Mouse (Mus musculus) embryonic facial prominence, embryonic 10.5 days (tissue): ENCODE measurements around the gene Fam219b. TPM values are rescaled to one million over a fixed set of nuclear protein-coding genes. Genes with fewer than 3 reads are reported as not detected.
A peak's percentile ranks its signal among the peaks of the same experiment; 100 is the strongest.

Source experiments
- DNase-seq: peaks from one replicate; pipeline ENCODE4 v3.0.0-alpha.2; 2017; ENCODE audit warnings: low spot score
- H3K27ac ChIP-seq: fragments of 300-500 bp; sonication (generic); replicated peaks from 2 replicates; pipeline ENCODE4 v1.5.1; 2016; ENCODE audit warnings: mild to moderate bottlenecking
- H3K27me3 ChIP-seq: fragments of 300-500 bp; sonication (generic); replicated peaks from 2 replicates; pipeline ENCODE4 v1.6.1; 2016; ENCODE audit warnings: low read depth, mild to moderate bottlenecking; ENCODE audit not compliant: poor library complexity, severe bottlenecking
- H3K36me3 ChIP-seq: fragments of 300-500 bp; sonication (generic); replicated peaks from 2 replicates; pipeline ENCODE4 v1.6.1; 2016; ENCODE audit warnings: mild to moderate bottlenecking, moderate library complexity
- H3K4me1 ChIP-seq: fragments of 300-500 bp; sonication (generic); 2 replicates; pipeline ENCODE4 v1.6.1; 2016
- H3K4me3 ChIP-seq: fragments of 300-500 bp; sonication (generic); 2 replicates; pipeline ENCODE4 v1.5.1; 2016; ENCODE audit warnings: mild to moderate bottlenecking, moderate library complexity
- H3K9me3 ChIP-seq: fragments of 300-500 bp; sonication (generic); 2 replicates; pipeline ENCODE4 v1.6.1; 2016; ENCODE audit warnings: mild to moderate bottlenecking
- WGBS: fragments of 180-500 bp; shearing (Covaris S2); methylation state at CpG from one replicate; pipeline ENCODE4 v1.1.7; 2016; 5-methylcytosine and 5-hydroxymethylcytosine counted together
- polyA plus RNA-seq: library from polyadenylated mRNA; unstranded; fragments of >200 nt; fragmentation: Nextera tagmentation; extraction: Ambion mirVana; gene quantifications from 2 replicates; pipeline ENCODE4 v1.2.1, GENCODE M21; 2016

Fam219b gene
- polyA plus RNA-seq, 1 experiment from 2014 or later: 17.7 TPM

GRCm38 (mm10) chr9:57505700-57506099 lies 31.6 kb upstream of the Fam219b start:
- 12% methylated on average over 8 of the region's 8 CpGs for WGBS
- Histone ChIP-seq H3K36me3 (no peaks in the 10 kb centered on the region), H3K4me3 (no peak overlapping the region), H3K9me3 (no peaks in the 10 kb centered on the region), H3K27me3 (peaks cover 70% of the 10 kb centered on the region), H3K27ac (no peak overlapping the region), H3K4me1 (peaks cover 47% of the 10 kb centered on the region)
- peak; percentile 28 for DNase-seq

- H3K36me3 ChIP-seq: no peaks in the 10 kb centered on the region
- no peak overlapping the region for H3K4me3 ChIP-seq
- DNase-seq: no peak
- WGBS: 67% methylated on average over 2 of the region's 2 CpGs
- no peaks in the 10 kb centered on the region for H3K9me3 ChIP-seq
- peaks cover 22% of the 10 kb centered on the region for H3K27me3 ChIP-seq
- peaks cover 6% of the 10 kb centered on the region for H3K4me1 ChIP-seq
- H3K27ac ChIP-seq: no peak overlapping the region
These were observed 26.8 kb upstream of the Fam219b start for GRCm38 (mm10) chr9:57510577-57510976.

DNA sequence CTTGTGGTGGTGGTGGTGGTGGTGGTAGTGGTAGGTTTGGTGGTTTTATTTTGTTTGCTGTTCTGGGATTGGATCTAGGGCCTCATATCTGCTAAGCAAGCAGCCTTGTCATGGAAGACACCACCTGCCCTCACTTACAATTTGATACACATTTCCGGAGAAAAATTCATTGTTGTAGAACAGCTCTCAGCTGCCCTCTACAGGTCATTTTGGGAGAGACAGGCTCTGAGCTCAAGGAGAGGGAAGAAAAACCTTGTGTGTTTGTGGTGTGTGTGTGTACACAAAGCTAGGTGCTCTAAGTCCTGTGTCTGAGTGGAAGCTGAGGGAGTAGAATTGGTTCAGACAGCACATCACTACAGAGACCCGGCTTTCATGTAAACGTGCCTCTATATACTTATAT lies 20.2 kb upstream of the Fam219b start:
- no peaks in the 10 kb centered on the region for H3K36me3 ChIP-seq
- DNase-seq: peak; percentile 69
- WGBS: 12% methylated on average over 3 of the region's 3 CpGs
- H3K4me3 ChIP-seq: no peak overlapping the region
- no peak overlapping the region for H3K27ac ChIP-seq
- H3K27me3 ChIP-seq: no peaks in the 10 kb centered on the region
- peaks cover 8% of the 10 kb centered on the region for H3K4me1 ChIP-seq
- no peaks in the 10 kb centered on the region for H3K9me3 ChIP-seq

GRCm38 (mm10) chr9:57520375-57521055 lies 16.8 kb upstream of the Fam219b start:
- Histone ChIP-seq H3K4me1 (peaks cover 17% of the 10 kb centered on the region), H3K4me3 (peak overlapping the region; percentile 100), H3K36me3 (no peaks in the 10 kb centered on the region), H3K9me3 (no peaks in the 10 kb centered on the region), H3K27me3 (no peaks in the 10 kb centered on the region), H3K27ac (peak overlapping the region; percentile 96)
- WGBS: 25% methylated on average over 16 of the region's 16 CpGs
- no peak for DNase-seq

DNA sequence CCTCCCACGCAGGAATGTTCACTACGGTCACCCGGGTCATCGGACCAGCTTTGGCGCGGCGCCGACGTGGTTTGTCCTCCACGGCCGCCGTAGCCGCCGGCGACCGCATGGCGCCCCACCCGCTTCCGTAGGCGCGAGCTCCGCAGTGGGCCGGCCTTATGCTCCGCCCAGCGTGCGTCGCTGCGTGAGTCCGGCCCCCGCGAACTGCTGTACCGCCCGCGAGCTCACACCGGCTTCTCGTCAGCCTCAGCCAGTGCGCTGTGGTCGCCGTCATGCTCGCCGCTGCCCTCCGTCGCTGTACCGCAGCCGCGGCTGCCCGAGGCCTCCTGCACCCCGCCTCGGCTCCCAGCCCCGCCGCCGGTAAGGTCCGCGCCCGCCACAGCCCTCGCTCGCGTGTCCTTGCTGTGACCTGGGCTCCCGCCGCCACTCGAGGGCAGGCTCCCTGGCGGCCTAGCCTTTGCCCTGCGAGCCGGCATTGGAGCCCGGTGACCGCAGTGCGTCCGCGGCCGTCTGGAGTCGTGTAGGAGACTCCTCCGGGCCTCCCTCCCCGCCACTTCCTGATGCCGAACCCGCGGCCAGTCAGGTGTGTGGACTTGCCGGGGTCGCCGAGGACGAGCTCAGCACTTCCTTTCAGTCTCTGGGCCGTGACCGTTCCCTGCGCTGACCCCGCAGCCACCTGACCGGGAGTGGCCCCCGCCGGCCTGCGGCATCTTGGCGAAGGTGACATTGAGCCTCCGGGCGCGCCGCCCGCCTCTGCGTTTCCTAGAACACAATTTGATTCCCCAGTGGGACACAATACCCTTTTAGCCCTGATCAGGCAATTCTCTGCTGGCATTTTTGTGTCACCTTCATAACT lies 16.0 kb upstream of the Fam219b start, which contains the start of gene Cox5a:
Gene Cox5a (plus strand): TSS at position 219 of the 856 bp plus-strand sequence.
- H3K4me1 ChIP-seq: peaks cover 17% of the 10 kb centered on the region
- WGBS: under 1% methylated on average over 95 of the region's 95 CpGs

DNA sequence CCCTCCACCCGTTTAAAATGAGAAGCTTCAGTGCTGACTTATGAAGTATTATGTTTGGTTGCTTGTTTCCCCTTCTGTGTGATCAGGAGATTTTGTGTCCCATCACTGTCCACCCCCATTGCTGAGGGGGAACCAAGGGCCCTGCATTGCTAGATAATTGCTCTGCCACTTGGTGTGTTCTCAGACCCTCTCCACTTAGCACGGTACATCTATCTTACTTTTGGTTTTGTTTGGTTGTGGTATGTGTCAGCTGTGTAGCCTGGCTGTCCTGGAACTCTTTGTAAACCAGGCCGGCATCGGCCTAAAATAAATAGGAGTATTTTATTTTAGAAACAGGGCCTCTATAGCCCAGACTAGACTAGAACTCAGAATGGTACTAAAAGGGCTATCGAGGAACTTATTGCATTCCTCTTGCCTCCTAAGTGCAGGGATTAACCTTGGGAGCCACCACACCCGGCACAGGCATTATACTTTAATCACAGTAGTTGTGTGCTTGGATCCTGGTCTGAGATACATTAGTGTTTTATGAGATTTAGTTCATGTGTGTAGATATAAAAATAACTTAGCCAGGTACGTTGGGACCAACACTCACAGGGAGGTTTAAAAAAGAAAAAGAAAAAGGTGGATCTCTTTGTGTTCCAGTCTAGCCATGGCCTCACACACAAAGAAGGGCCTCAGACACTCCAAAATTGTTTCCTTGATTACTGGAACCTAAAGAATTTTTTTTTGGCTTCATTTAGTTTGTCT lies 15.0 kb upstream of the Fam219b start:
- DNase-seq: no peak
- H3K27ac ChIP-seq: peak overlapping the region; percentile 96
- WGBS: 48% methylated on average over 7 of the region's 7 CpGs
- H3K36me3 ChIP-seq: no peaks in the 10 kb centered on the region
- H3K27me3 ChIP-seq: no peaks in the 10 kb centered on the region
- peak overlapping the region; percentile 100 for H3K4me3 ChIP-seq
- peaks cover 17% of the 10 kb centered on the region for H3K4me1 ChIP-seq
- no peaks in the 10 kb centered on the region for H3K9me3 ChIP-seq

More for the DNA sequence above, 16.0 kb upstream of the Fam219b start, which contains the start of gene Cox5a:
- peak within 1 kb of the TSS; percentile 96 for H3K27ac ChIP-seq
- no peaks in the 10 kb centered on the region for H3K9me3 ChIP-seq
- peak; percentile 95 for DNase-seq
- H3K36me3 ChIP-seq: no peaks in the 10 kb centered on the region
- H3K27me3 ChIP-seq: no peaks in the 10 kb centered on the region
- peak within 1 kb of the TSS; percentile 100 for H3K4me3 ChIP-seq

DNA sequence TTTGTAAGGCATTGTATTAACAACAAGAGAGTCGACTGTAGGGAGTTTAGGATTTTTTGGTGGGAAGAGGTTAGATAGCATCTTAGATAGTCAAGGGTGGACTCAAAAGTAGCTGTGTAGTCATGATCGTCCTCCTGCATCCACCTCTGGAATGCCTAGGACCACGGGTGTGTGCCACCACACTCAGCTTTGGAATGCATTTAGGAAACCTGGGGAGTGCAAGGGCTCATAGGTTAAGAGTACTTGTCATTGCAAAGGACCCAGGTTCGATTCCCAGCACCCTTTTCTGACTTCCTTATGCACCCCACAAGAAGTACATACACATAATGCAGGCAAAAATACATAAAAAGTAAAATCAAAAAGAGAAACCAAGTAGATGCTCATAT lies 14.5 kb upstream of the Fam219b start:
- Histone ChIP-seq H3K27me3 (no peaks in the 10 kb centered on the region), H3K4me1 (peaks cover 17% of the 10 kb centered on the region), H3K27ac (no peak overlapping the region), H3K36me3 (no peaks in the 10 kb centered on the region), H3K4me3 (peak overlapping the region; percentile 100), H3K9me3 (no peaks in the 10 kb centered on the region)
- DNase-seq: no peak
- WGBS: 81% methylated on average over 4 of the region's 4 CpGs

- 84% methylated on average over 1 of the region's 1 CpGs for WGBS
- no peak for DNase-seq
- H3K4me1 ChIP-seq: peaks cover 17% of the 10 kb centered on the region
These were observed 13.6 kb upstream of the Fam219b start for GRCm38 (mm10) chr9:57523754-57524153.

DNA sequence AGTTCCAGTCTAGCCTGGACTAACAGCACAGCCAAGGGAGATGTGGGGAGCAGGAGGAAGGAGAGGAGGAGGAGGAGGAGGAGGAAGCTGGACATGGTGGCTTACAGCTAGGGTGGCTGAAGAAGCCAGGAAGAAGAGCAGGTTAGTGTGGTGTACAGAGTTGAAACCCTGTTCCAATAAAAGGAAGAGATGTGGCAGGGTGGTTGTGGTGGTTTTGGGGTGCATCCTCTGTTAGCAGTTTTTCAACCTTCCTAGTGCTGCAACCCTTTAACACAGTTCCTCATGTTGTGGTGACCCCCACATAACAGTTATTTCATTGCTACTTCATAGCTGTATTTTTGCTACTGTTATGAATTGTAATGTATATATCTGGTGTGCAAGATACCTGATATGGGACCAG lies 12.9 kb upstream of the Fam219b start:
- H3K9me3 ChIP-seq: no peaks in the 10 kb centered on the region
- H3K4me3 ChIP-seq: no peak overlapping the region
- DNase-seq: no peak
- H3K27me3 ChIP-seq: no peaks in the 10 kb centered on the region
- peaks cover 17% of the 10 kb centered on the region for H3K4me1 ChIP-seq
- H3K36me3 ChIP-seq: peaks cover 9% of the 10 kb centered on the region
- no peak overlapping the region for H3K27ac ChIP-seq

More at GRCm38 (mm10) chr9:57523754-57524153, 13.6 kb upstream of the Fam219b start:
- H3K27ac ChIP-seq: no peak overlapping the region
- peaks cover 3% of the 10 kb centered on the region for H3K36me3 ChIP-seq
- H3K27me3 ChIP-seq: no peaks in the 10 kb centered on the region
- H3K9me3 ChIP-seq: no peaks in the 10 kb centered on the region
- H3K4me3 ChIP-seq: no peak overlapping the region

- Histone ChIP-seq H3K27ac (no peak overlapping the region), H3K36me3 (peaks cover 20% of the 10 kb centered on the region), H3K27me3 (no peaks in the 10 kb centered on the region), H3K4me1 (peaks cover 16% of the 10 kb centered on the region), H3K9me3 (no peaks in the 10 kb centered on the region), H3K4me3 (no peak overlapping the region)
- DNase-seq: no peak
- 88% methylated on average over 2 of the region's 2 CpGs for WGBS
These were observed 11.8 kb upstream of the Fam219b start for GRCm38 (mm10) chr9:57525516-57525915.

DNA sequence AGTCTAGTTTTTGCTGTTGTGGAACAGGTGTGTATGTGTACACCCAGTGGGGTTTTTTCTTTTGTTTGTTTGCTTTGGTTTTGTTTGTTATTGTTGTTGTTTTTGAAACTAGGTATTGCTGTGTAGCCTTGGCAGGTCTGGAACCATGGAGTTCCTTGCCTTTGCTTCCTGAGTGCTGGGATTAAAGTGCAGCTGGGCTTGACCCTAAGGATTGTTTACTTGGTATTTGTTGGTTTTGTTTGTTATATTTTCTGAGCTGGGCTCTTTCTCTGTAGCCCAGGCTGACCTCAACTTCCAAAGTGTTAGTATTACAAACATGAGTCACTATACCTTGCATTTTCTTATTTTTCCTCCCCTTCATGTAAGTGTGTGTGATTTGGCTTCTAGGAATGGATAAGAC lies 10.9 kb upstream of the Fam219b start:
- Histone ChIP-seq H3K4me3 (no peak overlapping the region), H3K27me3 (no peaks in the 10 kb centered on the region), H3K36me3 (peaks cover 29% of the 10 kb centered on the region), H3K9me3 (no peaks in the 10 kb centered on the region), H3K27ac (no peak overlapping the region), H3K4me1 (peaks cover 15% of the 10 kb centered on the region)
- no peak for DNase-seq

DNA sequence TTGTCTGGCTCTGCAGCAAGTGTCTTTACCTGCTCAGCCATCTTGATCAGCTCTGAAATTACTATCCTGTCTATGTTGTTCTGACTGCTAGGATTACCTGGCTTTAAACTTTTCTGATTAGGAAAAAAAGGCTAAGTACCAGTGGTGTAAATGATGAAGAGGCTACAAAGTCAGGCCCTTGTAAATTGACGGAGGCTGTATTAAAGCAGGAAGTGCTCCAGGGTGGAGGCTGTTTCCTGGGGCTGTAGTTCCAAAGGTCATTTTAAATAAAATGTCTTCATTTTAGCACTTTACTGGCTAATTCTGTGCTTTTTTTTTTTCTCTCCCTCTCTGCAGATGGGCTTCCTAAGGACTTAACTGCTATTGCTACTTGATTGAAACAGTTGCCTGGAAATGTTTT lies 5.4 kb upstream of the Fam219b start:
- no peaks in the 10 kb centered on the region for H3K27me3 ChIP-seq
- DNase-seq: no peak
- peaks cover 4% of the 10 kb centered on the region for H3K4me1 ChIP-seq
- H3K9me3 ChIP-seq: no peaks in the 10 kb centered on the region
- no peak overlapping the region for H3K4me3 ChIP-seq
- 82% methylated on average over 1 of the region's 1 CpGs for WGBS
- H3K27ac ChIP-seq: no peak overlapping the region
- peaks cover 63% of the 10 kb centered on the region for H3K36me3 ChIP-seq
